Mouse (Mus musculus) G1E-ER4 (cell line): ENCODE results near the gene Fstl1. TPM values are rescaled to one million over a fixed set of nuclear protein-coding genes. Genes with fewer than 3 reads are reported as not detected.

Experiments
- GATA1 ChIP-seq: IDR thresholded peaks from one replicate; pipeline ENCODE4 v1.8.0; 2012; ENCODE audit warnings: low read length, inconsistent platforms
- polyA plus RNA-seq: library from polyadenylated mRNA; stranded (reverse); fragments of >175 nt; gene quantifications from 2 replicates; pipeline ENCODE4 v1.2.3, GENCODE M21; 2012

The Fstl1 gene
- polyA plus RNA-seq, 1 experiment = not detected

GRCm38 (mm10) chr16:37777796-37778475 is 1.3 kb downstream of the Fstl1 start:
- no peak for TF ChIP-seq GATA1

GRCm38 (mm10) chr16:37778529-37778928 is 1.9 kb downstream of the Fstl1 start:
- no peak for TF ChIP-seq GATA1

GRCm38 (mm10) chr16:37779651-37780280 is 3.1 kb downstream of the Fstl1 start:
- TF ChIP-seq GATA1 = no peak

- TF ChIP-seq GATA1 = no peak
Measured at GRCm38 (mm10) chr16:37780386-37780785, 3.7 kb downstream of the Fstl1 start.

- no peak for TF ChIP-seq GATA1
Measured at GRCm38 (mm10) chr16:37780911-37781310, 4.2 kb downstream of the Fstl1 start.

- no peak for TF ChIP-seq GATA1
Measured at GRCm38 (mm10) chr16:37784526-37784925, 7.9 kb downstream of the Fstl1 start.

GRCm38 (mm10) chr16:37787558-37788194 is 11.0 kb downstream of the Fstl1 start:
- no peak for TF ChIP-seq GATA1

- no peak for TF ChIP-seq GATA1
Measured at GRCm38 (mm10) chr16:37788367-37789014, 11.8 kb downstream of the Fstl1 start.

GRCm38 (mm10) chr16:37789015-37789381 is 12.3 kb downstream of the Fstl1 start:
- no peak for TF ChIP-seq GATA1

GRCm38 (mm10) chr16:37789394-37789920 is 12.8 kb downstream of the Fstl1 start:
- no peak for TF ChIP-seq GATA1

GRCm38 (mm10) chr16:37790008-37790780 is 13.5 kb downstream of the Fstl1 start:
- no peak for TF ChIP-seq GATA1

GRCm38 (mm10) chr16:37790781-37791175 is 14.1 kb downstream of the Fstl1 start:
- TF ChIP-seq GATA1 = no peak

GRCm38 (mm10) chr16:37795651-37796150 is 19.0 kb downstream of the Fstl1 start:
- no peak for TF ChIP-seq GATA1

GRCm38 (mm10) chr16:37796270-37796669 is 19.6 kb downstream of the Fstl1 start:
- TF ChIP-seq GATA1 = no peak

- no peak for TF ChIP-seq GATA1
Measured at GRCm38 (mm10) chr16:37801097-37801496, 24.4 kb downstream of the Fstl1 start.
